Mouse (Mus musculus) lung, adult 2 months (tissue): ENCODE measurements at regions not wholly inside any gene's neighbourhood (a gene's known extent, or its start where the extent isn't known, plus 50 kb on each side); places are given as distances from the start of the nearest gene placed in this dataset.

Experiments
- CTCF ChIP-seq: fragments of 200-500 bp; IDR thresholded peaks from 2 replicates; pipeline ENCODE4 v1.5.1; 2011; ENCODE audit warnings: mild to moderate bottlenecking, low read length, control low read depth; ENCODE audit not compliant: insufficient read depth
- POLR2A ChIP-seq: fragments of 200-500 bp; IDR thresholded peaks from 2 replicates; pipeline ENCODE4 v1.6.1; 2011; ENCODE audit warnings: low read depth, mild to moderate bottlenecking, control low read depth, low read length, borderline replicate concordance; ENCODE audit errors: extremely low read depth

DNA sequence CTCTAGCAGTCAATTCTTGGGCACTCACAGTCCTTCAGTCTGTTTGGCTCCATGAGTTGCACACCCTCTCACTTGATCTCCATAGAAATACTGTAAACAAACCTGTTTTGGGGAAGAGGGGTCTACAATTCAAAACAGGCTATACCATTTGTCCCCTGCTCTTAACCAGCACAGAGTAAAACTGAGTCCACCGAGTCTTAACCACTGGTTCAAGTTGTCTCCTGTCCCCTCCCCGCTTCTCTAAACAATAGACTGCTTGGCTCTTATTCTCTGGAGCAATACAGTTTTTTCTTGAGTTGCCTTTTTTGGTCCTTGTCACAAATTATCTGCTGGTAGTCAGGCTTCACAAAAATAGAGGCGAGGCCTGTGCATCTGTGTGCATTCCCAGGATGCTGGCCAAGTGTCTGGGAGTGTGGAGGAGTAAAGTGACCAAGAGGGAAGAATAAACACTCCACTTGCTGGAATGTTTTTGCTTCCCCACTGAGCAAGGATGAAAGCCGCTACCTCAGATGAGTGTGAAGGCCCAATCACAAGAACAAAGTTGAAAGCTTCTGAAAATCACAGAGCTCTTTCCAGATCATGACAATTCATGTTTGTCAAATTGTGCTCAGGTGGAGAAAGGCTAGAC is 695.3 kb downstream of the Cypt12 start:
- no peak for TF ChIP-seq POLR2A
- no peak for TF ChIP-seq CTCF
